Mouse (Mus musculus): ENCODE measurements around the gene Utf1.

Gene Utf1

DNA sequence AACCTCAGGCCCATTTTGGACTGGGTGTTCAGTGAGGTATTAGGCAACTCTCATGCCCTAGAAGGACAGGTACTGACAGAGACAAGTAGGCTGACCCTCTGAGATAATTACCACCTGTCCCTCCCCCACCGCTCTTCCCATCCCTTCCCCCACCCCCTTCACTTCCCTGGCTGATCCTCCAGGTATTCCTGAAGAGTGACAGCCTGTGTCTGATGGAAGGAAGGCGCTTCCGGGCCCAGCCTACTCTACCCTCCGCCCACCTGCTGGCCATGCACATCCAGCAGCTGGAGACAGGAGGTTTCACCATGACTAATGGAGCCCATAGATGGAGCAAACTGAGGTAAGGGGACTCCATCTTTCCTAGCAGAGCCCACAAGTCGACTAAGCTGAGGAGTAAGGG, 5.8 kb upstream of the Utf1 start:
- DNase-seq (ENCODE audit: low read depth, low spot score): no peak

DNA sequence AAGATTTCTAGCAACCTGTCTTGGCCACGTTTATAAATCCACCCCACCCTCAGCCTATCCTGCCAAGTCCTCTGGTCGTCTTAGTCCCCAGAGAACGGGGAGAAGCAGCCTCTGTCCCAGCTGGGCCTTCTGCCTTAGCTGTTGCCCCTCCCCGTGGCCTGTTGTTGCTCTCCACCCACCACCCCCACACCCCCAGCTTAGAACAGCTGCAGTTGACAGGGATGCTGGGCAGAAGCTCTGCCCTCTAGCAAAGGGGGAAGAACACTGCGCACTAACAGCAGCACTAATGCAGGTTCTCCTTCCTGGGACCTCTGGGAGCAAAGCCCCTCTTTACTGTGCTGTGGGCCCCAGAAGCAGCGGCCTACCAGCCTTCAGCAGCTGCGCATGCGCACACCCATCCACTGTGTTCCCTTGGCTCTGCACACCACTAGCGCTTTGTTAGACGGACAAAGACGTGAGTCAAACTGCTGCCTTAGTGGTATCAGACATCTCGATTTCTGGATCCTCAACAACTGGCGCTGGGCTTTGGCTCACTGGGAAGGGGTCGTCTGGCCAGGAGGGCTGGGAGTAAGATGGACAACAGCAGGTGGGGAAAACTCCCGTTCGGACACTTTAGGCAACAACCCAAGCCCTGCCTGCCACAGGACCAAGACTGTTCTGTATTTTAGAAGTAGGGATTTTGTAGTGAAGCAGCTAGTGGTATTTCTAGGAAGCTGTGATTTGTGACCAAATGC, 2.9 kb upstream of the Utf1 start:
- DNase-seq (ENCODE audit: low read depth, low spot score): no peak

DNA sequence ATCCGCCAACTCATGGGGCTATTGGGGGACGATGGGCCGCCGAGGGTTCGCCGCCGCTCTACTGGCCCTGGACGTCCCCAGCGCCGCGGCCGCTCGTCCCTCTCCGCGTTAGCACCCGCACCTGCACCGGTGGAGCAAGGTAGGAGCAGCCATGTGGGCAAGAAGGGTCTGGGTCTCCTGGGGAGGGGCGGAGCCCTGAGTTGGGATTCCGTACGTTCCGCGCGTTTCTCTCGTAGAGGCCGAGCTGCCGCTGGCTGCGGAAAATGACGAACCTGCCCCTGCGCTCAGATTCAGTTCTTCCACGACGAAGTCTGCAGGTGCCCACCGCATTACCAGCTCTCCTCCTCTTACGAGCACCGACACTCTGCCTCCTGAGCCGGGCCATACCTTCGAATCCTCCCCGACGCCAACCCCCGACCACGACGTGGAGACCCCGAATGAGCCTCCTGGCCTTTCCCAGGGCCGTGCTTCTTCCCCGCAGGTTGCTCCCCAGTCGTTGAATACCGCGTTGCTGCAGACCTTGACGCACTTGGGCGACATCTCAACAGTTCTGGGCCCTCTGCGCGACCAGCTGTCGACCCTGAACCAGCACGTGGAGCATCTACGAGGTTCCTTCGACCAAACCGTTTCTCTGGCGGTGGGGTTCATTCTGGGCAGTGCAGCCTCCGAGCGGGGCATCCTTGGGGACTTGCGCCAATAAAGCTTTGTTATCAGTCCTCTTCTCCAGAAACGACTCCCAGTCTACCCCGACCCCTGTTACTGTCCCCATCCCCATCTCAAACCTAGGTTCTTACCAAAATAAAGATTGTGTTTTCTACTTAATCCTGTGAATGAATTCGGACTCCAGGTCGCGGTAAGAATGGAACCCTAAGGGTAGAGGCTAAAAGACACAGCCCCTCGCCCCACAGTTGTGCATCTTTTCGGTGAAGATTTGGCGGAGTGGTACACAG, 977 bp downstream of the Utf1 start:
- DNase-seq (ENCODE audit: low read depth, low spot score): no peak

DNA sequence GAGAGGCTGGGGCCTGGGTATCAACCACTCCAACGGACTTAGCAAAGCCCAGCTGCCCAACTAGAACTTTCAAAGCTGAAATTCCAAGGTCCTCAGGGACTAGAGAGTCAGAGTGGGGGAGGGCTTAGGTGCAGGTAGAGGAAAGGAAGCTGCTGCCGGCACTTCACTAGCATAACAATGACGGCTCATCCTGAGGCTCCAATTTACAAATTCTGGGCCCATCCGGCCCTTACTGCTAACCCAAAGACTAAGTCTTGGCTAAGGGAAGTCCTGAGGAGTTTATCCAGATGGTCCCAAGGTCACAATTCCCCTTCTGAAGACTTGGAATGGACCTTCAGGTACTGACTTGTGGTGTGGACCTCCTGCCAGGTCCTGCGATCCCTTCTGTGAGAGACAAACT, 1.9 kb downstream of the Utf1 start:
- DNase-seq (ENCODE audit: low read depth, low spot score): no peak

DNA sequence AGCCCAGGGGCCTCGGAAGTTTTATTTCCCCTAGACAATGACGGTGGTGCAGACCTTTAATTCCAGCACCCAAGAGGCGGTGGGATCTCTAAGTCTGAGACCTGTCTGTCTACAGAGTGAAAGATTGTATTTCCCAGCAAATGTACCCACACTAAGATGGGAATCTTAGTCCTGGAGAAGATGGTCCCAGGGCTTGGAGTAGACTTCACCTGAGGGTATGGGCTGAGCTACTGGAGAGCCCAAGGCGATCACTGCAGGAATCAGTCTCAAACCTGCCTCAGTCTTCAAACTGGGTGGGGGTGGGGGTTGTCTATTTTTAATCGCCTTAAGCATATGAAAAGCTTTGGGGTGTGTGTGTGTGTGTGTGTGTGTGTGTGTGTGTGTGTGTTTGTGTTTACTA, 2.4 kb downstream of the Utf1 start:
- DNase-seq (ENCODE audit: low read depth, low spot score): no peak

DNA sequence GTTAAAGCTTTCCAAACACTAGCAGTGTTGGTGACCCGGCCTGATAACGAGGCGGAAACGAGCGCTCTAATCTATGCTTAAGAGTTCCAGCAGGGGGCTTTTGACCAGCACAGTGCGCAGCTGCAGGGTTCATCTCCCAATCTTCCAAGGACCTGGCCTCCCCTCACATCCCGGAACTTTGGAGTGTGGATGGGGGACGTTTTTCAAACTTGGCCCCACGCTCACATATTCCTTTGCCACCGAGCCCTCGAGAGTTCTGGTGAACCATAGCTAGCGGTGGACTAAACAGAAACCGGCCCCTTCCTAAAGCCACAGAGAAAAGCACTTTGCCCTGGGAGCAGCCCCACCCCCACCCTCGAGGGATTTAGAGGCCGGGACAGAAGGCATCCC, 6.3 kb downstream of the Utf1 start:
- DNase-seq (ENCODE audit: low read depth, low spot score): no peak

DNA sequence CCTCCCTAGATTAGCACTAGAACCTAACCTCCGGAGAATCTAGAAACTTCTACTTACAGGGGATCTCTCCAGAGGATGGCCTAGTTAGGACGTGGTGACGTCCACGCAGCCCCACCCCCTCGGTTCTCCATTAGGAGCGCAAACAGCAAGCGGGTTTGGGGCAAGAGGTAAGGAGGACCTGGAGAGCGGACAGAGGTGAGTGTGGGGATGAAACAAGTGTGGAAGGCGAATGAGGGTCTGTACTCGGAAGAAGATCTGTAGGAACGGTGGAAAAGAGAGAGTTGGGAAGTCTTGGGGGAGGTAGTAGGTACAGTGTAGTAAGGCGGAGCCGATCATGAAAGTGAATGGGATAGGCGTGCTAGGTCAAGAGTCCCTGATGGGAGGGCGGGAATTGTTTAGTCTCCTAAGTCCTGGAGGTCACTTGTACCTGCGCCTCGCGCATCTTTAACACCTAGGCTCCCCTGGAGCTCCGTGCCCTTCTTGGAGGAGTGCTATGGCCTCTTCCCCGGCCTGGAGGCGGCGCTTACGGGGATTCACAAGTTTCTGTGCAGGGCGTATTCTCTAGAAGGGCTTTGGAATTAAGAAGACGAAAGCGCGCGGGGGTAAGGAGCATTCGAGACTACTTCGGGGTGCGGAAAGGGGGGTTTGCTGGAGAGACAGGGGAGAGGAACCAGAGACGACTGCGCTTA, 6.8 kb downstream of the Utf1 start:
- DNase-seq (ENCODE audit: low read depth, low spot score): peak; percentile 25

DNA sequence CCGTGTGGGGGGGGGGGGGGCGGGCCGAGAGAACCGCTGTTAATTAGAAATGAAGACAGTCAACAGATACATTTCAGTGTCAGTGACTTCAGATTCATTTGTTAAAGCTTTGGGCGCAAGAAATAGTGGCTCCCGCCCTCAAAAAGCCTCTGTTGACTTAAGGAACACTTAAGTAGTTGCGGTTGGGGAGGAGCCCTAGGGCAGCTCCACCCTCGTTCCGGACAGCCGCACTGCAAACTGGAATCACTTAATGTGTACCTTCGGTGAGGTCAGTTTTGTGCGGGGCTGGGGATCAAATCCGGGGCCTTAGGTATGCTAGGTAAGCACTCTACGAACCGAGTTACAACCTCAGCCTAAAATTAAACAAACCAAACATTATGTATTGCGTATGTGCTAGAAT, 7.5 kb downstream of the Utf1 start:
- DNase-seq (ENCODE audit: low read depth, low spot score): no peak

DNA sequence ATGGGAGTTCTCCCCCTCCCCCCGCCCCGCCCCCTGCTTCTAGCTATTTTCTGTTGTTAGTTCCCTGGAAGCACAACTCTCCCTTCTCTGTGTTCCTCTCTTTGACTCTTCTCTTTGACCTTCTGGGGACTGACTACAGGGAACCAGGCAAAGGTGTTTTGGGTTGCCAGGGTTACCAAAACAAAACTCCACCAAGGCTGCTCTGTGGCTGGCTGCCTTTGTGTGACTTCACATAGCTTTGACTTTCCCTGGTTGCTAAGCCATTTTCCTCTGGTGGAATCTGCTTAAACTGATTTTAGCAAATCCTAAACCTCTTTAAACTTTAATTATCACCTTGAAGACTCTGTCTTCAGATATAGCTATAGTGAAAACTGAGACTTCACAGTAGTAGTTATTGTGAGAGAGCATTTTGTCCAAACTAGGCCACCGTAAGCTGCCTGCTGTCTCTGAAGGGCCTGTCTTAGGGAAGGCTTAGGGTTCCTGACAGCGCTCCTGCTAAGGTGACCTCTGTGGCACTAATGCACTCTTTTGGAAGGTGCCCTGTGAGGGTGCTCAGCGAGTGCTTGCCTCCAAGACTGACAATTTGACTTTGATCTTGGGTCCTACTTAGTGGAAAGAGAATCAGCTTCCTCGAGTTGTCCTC, 8.5 kb downstream of the Utf1 start:
- DNase-seq (ENCODE audit: low read depth, low spot score): no peak

DNA sequence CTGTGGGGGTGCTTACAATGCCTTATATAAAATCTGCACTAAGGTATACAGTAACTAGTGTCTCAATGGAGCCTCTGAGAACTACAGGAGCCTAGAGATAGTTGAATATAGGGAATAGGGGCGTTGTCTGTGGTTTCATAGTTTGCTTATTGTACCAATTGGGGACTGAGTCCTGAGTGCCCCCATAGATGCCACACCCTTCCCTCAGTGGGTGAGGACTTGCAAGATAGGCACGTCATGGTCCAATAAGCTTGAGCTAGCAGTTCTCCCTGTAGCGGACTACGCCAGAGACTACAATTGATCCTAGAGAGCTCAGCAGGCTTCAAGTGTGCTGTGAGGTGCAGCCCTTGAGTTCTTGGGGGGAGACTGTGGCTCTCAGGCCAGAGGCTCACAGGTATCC, 11.9 kb downstream of the Utf1 start:
- DNase-seq (ENCODE audit: low read depth, low spot score): no peak

DNA sequence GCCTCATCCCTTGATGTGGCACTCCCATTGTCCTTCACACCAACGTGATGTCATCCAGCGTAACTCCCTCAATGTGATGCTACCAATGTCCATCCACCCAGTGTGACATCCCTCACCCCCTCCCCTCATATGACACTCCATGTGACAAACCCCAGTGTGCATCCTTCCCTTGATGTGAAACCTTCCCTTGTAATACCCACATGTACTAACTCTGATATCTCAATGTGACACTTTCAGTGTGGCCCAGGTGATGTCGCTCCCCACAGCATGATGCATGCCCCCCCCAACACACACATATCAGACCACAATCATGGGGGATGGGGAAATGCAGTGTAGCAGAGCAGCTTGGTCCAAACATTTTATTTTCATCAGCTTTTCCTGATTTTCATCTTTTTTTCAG, 13.1 kb downstream of the Utf1 start:
- DNase-seq (ENCODE audit: low read depth, low spot score): no peak

DNA sequence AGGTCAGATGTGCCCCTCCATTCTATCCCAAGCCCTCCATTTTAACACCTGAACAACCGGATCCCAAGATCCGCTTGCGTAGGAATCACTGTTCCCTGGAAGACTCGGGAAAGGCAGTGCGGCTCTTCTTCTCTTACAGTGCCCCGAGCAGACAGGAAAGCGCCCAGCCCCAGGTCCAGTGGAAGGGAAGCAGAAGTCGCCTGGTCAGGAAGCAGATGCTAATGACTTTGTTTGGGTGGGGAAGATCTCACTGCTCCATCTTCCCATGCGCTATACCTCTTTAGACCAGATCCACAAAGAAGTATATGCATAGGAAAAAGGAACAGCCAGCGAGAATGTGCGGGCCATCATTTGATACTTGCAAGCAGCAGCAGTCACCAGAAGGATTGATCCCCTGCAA, 13.8 kb downstream of the Utf1 start:
- DNase-seq (ENCODE audit: low read depth, low spot score): no peak

DNA sequence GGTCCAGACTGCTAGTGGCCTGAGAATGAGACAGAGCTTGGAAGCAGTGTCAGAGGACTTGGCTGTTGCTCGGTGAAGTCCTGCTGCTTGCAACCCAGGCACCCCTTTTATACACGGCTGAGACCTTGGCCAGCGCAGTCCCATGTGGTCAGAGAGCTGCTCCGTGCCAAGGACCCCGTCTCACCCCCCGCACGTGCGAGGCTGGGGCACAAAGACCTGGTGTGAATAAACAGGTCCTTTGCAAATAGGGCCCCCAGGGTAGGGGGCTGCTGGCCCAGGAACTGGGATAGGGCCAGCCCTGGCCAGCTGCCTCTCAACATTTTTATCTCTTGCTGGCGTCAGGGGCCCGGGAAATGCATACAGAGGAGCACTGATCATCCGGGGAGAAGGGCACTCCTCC, 14.4 kb downstream of the Utf1 start:
- DNase-seq (ENCODE audit: low read depth, low spot score): no peak

DNA sequence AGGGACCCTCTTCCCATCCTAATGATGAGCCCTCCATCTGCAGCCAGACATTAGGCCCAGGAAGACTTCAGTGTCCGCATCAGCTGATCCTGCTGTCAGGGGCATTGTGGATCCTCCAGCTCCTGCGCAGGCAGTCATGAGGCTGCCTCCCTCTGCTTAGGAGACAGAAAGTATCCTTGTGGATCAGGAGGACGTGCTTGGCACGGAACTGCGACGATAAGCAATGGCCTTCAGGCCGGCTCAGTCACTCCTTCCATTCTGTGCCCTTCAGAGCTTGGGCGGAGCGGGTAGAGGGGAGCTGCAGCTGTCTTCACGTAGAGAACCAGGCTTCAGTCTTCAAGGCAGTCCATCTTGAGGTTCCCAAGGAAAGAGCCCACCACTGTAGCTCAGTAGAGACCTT, 17.6 kb downstream of the Utf1 start:
- no peak for DNase-seq (ENCODE audit: low read depth, low spot score)

DNA sequence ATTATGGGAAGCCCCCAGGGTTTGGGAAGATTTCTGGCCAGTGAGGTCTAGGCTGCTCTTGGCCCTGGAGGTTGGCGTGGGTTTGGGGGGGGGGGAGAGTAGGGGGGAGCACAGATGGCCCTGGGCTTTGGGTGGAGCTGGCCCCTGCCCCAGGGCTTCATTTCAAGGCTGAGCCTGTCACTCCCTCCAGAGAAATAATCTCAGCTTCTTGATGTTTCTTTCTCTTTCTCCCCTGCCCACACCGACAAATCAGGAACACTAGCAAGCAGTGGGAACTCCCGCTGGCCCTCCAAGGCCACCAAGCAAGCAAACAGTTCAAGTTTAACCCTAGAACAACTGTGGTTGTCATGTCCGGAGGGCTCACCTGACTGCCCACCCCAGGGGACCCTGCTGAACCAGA, 20.2 kb downstream of the Utf1 start:
- DNase-seq (ENCODE audit: low read depth, low spot score): no peak

DNA sequence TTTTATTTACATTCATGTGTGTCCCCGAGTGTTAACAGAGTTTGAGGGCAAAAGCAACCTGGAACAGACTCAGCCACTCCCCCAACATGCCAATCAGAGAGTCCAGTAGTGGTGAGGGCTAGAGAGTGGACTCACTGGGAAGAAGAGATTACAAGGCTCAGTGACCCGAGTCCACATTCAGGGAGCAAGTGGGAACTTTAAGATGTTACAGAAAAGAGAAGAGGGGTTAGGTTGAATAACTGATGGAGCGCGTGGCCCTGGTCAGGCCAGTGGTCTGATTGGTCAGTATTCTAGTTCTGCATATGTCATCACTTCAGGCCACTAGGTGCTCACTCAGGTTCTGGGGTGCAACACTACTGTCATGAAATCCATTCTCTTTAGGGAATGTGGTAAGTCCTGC, 23.6 kb downstream of the Utf1 start:
- no peak for DNase-seq (ENCODE audit: low read depth, low spot score)

DNA sequence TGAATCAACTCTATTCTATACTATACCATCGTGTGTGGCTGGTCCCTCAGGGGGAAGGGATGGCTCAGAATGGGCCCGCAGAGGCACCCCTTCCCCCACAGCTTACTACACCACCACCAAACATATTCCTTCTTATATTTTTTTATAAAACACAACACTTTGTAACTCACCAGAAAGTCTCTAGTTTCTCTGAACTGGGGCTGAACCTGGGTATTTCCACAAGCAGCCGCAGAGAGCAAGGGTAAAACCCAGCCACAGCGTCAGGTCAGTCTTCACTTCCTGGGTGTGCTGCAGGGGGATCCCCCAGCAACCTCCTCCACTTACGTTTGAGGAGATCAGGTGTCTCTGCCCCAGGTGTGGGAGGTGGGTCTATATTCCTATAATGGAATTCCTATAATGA, 24.8 kb downstream of the Utf1 start:
- DNase-seq (ENCODE audit: low read depth, low spot score): no peak

DNA sequence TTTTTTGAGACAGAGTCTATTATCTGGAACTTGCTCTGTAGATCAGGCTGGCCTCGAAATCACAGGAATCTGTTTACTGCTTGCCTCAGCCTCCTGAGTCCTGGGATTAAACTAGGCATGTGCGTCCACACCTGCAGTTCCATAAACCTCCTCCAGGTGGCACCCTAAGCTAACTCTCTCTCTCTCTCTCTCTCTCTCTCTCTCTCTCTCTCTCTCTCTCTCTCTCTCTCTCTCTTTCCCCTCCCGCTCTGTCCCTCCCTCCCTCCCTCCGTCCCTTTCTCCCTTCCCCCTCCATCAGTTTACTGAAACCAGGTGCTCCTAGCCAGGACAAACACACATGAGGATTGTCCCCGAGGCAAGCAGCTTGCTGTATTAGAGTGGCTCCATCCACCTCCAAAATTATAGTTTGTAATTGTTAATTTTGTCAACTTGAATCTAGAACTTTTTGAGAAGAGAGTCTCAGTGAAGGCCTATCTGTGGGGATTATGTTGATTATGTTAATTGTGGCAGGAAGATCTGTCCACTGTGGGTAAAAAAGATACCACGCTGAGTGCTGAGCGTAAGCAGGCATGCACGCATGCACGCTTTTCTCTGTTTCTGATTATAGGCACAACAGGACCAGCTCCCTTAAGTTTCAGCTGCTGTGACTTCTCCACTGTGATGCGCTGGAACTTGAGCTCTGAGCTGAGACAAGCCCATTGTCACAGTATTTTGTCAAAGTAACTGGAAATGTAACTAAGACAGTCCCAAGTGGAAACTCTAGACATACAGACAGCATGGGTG, 25.9 kb downstream of the Utf1 start:
- DNase-seq (ENCODE audit: low read depth, low spot score): peak; percentile 93

DNA sequence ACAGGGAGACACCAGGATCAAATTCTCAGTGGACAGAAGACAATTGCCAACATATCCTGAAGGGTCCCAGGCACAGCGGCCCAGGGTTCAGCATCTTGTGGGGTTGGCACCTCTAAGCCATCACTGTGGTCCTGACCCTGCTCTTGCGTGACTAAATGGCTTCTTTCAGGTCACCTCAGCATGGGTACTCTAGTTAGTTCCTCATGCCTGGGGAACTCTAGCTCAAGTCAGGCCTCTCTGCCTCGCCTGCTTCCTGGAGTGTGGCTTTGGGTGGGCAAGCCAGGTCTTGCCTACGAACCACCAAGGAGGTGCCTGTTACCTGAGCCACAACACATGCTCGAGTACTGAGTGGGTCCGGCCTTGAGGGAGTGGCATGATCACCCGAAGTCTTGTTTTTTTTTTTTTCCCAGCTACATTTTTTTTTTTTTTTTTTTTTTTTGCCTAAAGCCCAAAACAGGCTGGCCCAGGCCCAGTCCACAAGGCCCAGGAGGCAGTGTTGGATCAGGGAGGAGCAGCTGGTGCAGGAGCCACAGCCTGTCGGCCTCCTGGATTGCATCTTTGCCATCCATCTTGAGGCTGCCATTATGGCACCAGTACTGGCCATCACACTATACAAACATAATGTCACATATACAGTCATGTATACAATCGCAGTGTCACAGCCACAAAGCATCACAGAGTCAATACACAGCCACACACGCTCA, 26.8 kb downstream of the Utf1 start:
- DNase-seq (ENCODE audit: low read depth, low spot score): no peak

DNA sequence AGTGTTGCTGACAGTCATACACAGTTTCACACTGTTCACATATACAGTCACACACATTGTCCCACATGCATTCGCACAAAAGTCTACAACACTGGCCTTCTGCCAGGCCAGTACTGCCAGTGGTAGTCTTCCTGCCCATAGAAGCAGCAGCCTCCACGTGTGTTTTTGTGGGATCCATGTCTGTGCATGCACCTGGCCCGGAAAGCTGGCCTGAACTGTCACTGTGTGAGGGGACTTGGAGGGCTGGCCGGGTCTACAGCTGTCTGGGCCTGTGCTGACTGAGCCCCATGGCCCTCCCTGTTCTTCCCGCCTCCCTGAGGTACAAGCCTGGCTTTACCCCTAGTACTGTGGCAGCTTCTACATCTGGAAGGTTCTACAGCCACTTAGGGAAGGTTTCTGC, 27.4 kb downstream of the Utf1 start:
- no peak for DNase-seq (ENCODE audit: low read depth, low spot score)

DNA sequence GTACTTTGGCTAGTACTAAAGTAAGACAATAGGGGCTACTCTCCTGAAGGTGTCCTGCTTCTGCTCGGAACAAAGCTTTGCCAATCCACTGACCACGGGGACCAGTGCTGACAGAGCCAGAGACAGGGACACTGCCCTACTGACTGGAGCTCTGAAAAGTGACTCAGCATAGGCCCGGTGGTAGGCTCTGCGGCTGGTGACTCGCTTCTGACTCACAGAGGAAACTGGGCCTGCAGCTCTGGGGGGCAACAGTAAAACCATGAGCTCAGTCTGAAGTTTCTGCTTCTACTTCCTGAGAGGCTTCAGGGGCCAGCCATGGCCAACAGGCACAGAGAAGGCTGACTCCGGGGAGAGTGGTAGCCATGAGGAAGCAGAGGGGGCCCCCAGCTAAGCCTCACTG, 27.8 kb downstream of the Utf1 start:
- peak; percentile 71 for DNase-seq (ENCODE audit: low read depth, low spot score)

All from brain, adult 2 months (tissue).